Mouse (Mus musculus) stomach, embryonic 16.5 days (tissue): ENCODE data around the gene Tecta. TPM values are rescaled to one million over a fixed set of nuclear protein-coding genes. Genes with fewer than 3 reads are reported as not detected.

ENCODE experiments used
- ATAC-seq: fragments of 200-750 bp; cut with Nextera tagmentation; 2 replicates; pipeline ENCODE4 v1.8.0; 2017; ENCODE audit warnings: moderate number of reproducible peaks, moderate TSS enrichment; ENCODE audit not compliant: insufficient read depth, low FRiP score
- H3K27ac ChIP-seq: fragments of 300-500 bp; sonication (generic); 2 replicates; pipeline ENCODE4 v1.5.1; 2014; ENCODE audit warnings: low read length
- H3K27me3 ChIP-seq: fragments of 300-500 bp; sonication (generic); 2 replicates; pipeline ENCODE4 v1.6.1; 2014; ENCODE audit warnings: low read length, control low read depth, mixed read lengths; ENCODE audit not compliant: control insufficient read depth, insufficient read depth
- H3K36me3 ChIP-seq: fragments of 300-500 bp; sonication (generic); 2 replicates; pipeline ENCODE4 v1.6.1; 2014; ENCODE audit warnings: low read length; ENCODE audit not compliant: control insufficient read depth, insufficient read depth
- H3K4me1 ChIP-seq: fragments of 300-500 bp; sonication (generic); 2 replicates; pipeline ENCODE4 v1.6.1; 2014; ENCODE audit warnings: low read length, control low read depth, mixed read lengths; ENCODE audit not compliant: control insufficient read depth, insufficient read depth
- H3K4me2 ChIP-seq: fragments of 300-500 bp; sonication (generic); 2 replicates; pipeline ENCODE4 v1.6.1; 2014; ENCODE audit warnings: low read depth, low read length, mixed read lengths
- H3K4me3 ChIP-seq: fragments of 300-500 bp; sonication (generic); replicated peaks from 2 replicates; pipeline ENCODE4 v1.5.1; 2014; ENCODE audit warnings: mild to moderate bottlenecking, low read length
- H3K9ac ChIP-seq: fragments of 300-500 bp; sonication (generic); 2 replicates; pipeline ENCODE4 v1.6.1; 2014; ENCODE audit warnings: low read length
- H3K9me3 ChIP-seq: fragments of 300-500 bp; sonication (generic); replicated peaks from 2 replicates; pipeline ENCODE4 v1.6.1; 2016; ENCODE audit warnings: low read length, control low read depth; ENCODE audit not compliant: control insufficient read depth
- WGBS: fragments of 180-500 bp; shearing (Covaris S2); extraction: QIAGEN DNeasy Blood & Tissue Kit; methylation state at CpG from one replicate; pipeline ENCODE4 v1.1.7; 2014; 5-methylcytosine and 5-hydroxymethylcytosine counted together
- polyA plus RNA-seq: library from polyadenylated mRNA; unstranded; fragments of >200 nt; fragmentation: Nextera tagmentation; extraction: Ambion mirVana; gene quantifications from 2 replicates; pipeline ENCODE4 v1.2.1, GENCODE M21; 2015

Tecta gene
- polyA plus RNA-seq, 1 experiment from 2014 or later = 0.88 TPM

GRCm38 (mm10) chr9:42378071-42378470 is 21.7 kb downstream of the Tecta start:
- 90% methylated on average over 4 of the region's 4 CpGs for WGBS

GRCm38 (mm10) chr9:42377656-42378055 is 22.1 kb downstream of the Tecta start:
- no peak overlapping the region for H3K9ac ChIP-seq
- 92% methylated on average over 15 of the region's 15 CpGs for WGBS
- no peak overlapping the region for H3K4me3 ChIP-seq
- no peak overlapping the region for H3K27ac ChIP-seq
- no peaks in the 10 kb centered on the region for H3K27me3 ChIP-seq
- H3K36me3 ChIP-seq = no peaks in the 10 kb centered on the region
- no peak overlapping the region for H3K4me2 ChIP-seq
- H3K4me1 ChIP-seq = no peaks in the 10 kb centered on the region
- no peaks in the 10 kb centered on the region; the same call in 1 of the 2 replicates for H3K9me3 ChIP-seq
- ATAC-seq = no peak

More at GRCm38 (mm10) chr9:42378071-42378470, 21.7 kb downstream of the Tecta start:
- ATAC-seq = no peak
- Histone ChIP-seq H3K27ac (no peak overlapping the region), H3K4me2 (no peak overlapping the region), H3K36me3 (no peaks in the 10 kb centered on the region), H3K4me3 (no peak overlapping the region), H3K9ac (no peak overlapping the region), H3K9me3 (no peaks in the 10 kb centered on the region; the same call in 1 of the 2 replicates), H3K27me3 (no peaks in the 10 kb centered on the region), H3K4me1 (no peaks in the 10 kb centered on the region)

GRCm38 (mm10) chr9:42371670-42372368 is 27.9 kb downstream of the Tecta start:
- no peak for ATAC-seq
- WGBS = 60% methylated on average over 6 of the region's 6 CpGs
- no peaks in the 10 kb centered on the region for H3K4me1 ChIP-seq
- no peak overlapping the region for H3K4me3 ChIP-seq
- no peaks in the 10 kb centered on the region for H3K27me3 ChIP-seq
- H3K9ac ChIP-seq = no peak overlapping the region
- H3K9me3 ChIP-seq = no peaks in the 10 kb centered on the region
- no peaks in the 10 kb centered on the region for H3K36me3 ChIP-seq
- no peak overlapping the region for H3K27ac ChIP-seq
- H3K4me2 ChIP-seq = no peak overlapping the region

- 77% methylated on average over 4 of the region's 4 CpGs for WGBS
- Histone ChIP-seq H3K4me2 (no peak overlapping the region), H3K4me3 (no peak overlapping the region), H3K27me3 (no peaks in the 10 kb centered on the region), H3K36me3 (no peaks in the 10 kb centered on the region), H3K9ac (no peak overlapping the region), H3K27ac (no peak overlapping the region), H3K4me1 (no peaks in the 10 kb centered on the region), H3K9me3 (no peaks in the 10 kb centered on the region)
- ATAC-seq = no peak
Observed at GRCm38 (mm10) chr9:42357585-42357984, 42.1 kb downstream of the Tecta start.

GRCm38 (mm10) chr9:42354871-42355270 is 44.9 kb downstream of the Tecta start:
- no peak overlapping the region for H3K4me2 ChIP-seq
- H3K4me1 ChIP-seq = no peaks in the 10 kb centered on the region
- no peak overlapping the region for H3K27ac ChIP-seq
- no peak overlapping the region for H3K4me3 ChIP-seq
- H3K9me3 ChIP-seq = no peaks in the 10 kb centered on the region
- H3K36me3 ChIP-seq = no peaks in the 10 kb centered on the region
- ATAC-seq = no peak
- H3K9ac ChIP-seq = no peak overlapping the region
- 33% methylated on average over 1 of the region's 1 CpGs for WGBS
- H3K27me3 ChIP-seq = no peaks in the 10 kb centered on the region

GRCm38 (mm10) chr9:42349791-42350190 is 49.9 kb downstream of the Tecta start:
- no peak overlapping the region for H3K27ac ChIP-seq
- H3K4me2 ChIP-seq = no peak overlapping the region
- H3K4me3 ChIP-seq = no peak overlapping the region
- WGBS = 27% methylated on average over 7 of the region's 7 CpGs
- H3K4me1 ChIP-seq = no peaks in the 10 kb centered on the region
- H3K27me3 ChIP-seq = no peaks in the 10 kb centered on the region
- H3K9ac ChIP-seq = no peak overlapping the region
- H3K9me3 ChIP-seq = no peaks in the 10 kb centered on the region
- no peak for ATAC-seq
- H3K36me3 ChIP-seq = no peaks in the 10 kb centered on the region

GRCm38 (mm10) chr9:42346297-42346696 is 53.4 kb downstream of the Tecta start:
- no peak for ATAC-seq
- no peak overlapping the region for H3K4me3 ChIP-seq
- no peaks in the 10 kb centered on the region for H3K27me3 ChIP-seq
- H3K4me2 ChIP-seq = no peak overlapping the region
- no peaks in the 10 kb centered on the region for H3K9me3 ChIP-seq
- H3K36me3 ChIP-seq = no peaks in the 10 kb centered on the region
- no peak overlapping the region for H3K27ac ChIP-seq
- no peak overlapping the region for H3K9ac ChIP-seq
- H3K4me1 ChIP-seq = no peaks in the 10 kb centered on the region

- ATAC-seq = no peak
- no peak overlapping the region for H3K9ac ChIP-seq
- H3K4me3 ChIP-seq = no peak overlapping the region
- H3K9me3 ChIP-seq = no peaks in the 10 kb centered on the region
- H3K36me3 ChIP-seq = no peaks in the 10 kb centered on the region
- 57% methylated on average over 4 of the region's 4 CpGs for WGBS
- no peaks in the 10 kb centered on the region for H3K4me1 ChIP-seq
- no peak overlapping the region for H3K27ac ChIP-seq
- no peak overlapping the region for H3K4me2 ChIP-seq
- 0 out of 2 replicates have a peak, but pooled peaks cover 2% of the 10 kb centered on the region for H3K27me3 ChIP-seq
Observed at GRCm38 (mm10) chr9:42339151-42339550, 60.6 kb downstream of the Tecta start.

- Histone ChIP-seq H3K4me2 (no peak overlapping the region), H3K27ac (no peak overlapping the region), H3K36me3 (no peaks in the 10 kb centered on the region), H3K4me1 (no peaks in the 10 kb centered on the region), H3K9me3 (no peaks in the 10 kb centered on the region), H3K4me3 (no peak overlapping the region), H3K9ac (no peak overlapping the region), H3K27me3 (0 out of 2 replicates have a peak, but pooled peaks cover 2% of the 10 kb centered on the region)
- no peak for ATAC-seq
- WGBS = 80% methylated on average over 13 of the region's 13 CpGs
Observed at GRCm38 (mm10) chr9:42337026-42337425, 62.7 kb downstream of the Tecta start.
